Mouse (Mus musculus) embryonic facial prominence, embryonic 11.5 days (tissue): Measurements from ENCODE around the gene Nicn1. TPM values are rescaled to one million over a fixed set of nuclear protein-coding genes. Genes with fewer than 3 reads are reported as not detected.

Experiments used
- ATAC-seq: fragments of 200-750 bp; cut with Nextera tagmentation; replicated peaks from 2 replicates; pipeline ENCODE4 v1.8.0; 2017; ENCODE audit warnings: low read depth; ENCODE audit not compliant: insufficient number of reproducible peaks, low FRiP score, low TSS enrichment
- DNase-seq: peaks from one replicate; pipeline ENCODE4 v3.0.0-alpha.2; 2015; ENCODE audit warnings: low spot score
- H3K27ac ChIP-seq: fragments of 300-500 bp; sonication (generic); replicated peaks from 2 replicates; pipeline ENCODE4 v1.5.1; 2014; ENCODE audit warnings: mild to moderate bottlenecking, low read depth, low read length, control low read depth
- H3K27me3 ChIP-seq: fragments of 300-500 bp; sonication (generic); 2 replicates; pipeline ENCODE4 v1.6.1; 2014; ENCODE audit warnings: mild to moderate bottlenecking, low read length, moderate library complexity, mixed read lengths; ENCODE audit not compliant: control insufficient read depth, insufficient read depth
- H3K36me3 ChIP-seq: fragments of 300-500 bp; sonication (generic); replicated peaks from 2 replicates; pipeline ENCODE4 v1.6.1; 2014; ENCODE audit warnings: low read depth, mild to moderate bottlenecking, low read length, moderate library complexity, mixed read lengths; ENCODE audit not compliant: control insufficient read depth, insufficient read depth
- H3K4me1 ChIP-seq: fragments of 300-500 bp; sonication (generic); 2 replicates; pipeline ENCODE4 v1.6.1; 2014; ENCODE audit warnings: low read length, mixed read lengths; ENCODE audit not compliant: control insufficient read depth, insufficient read depth
- H3K4me2 ChIP-seq: fragments of 300-500 bp; sonication (generic); 2 replicates; pipeline ENCODE4 v1.6.1; 2014; ENCODE audit warnings: low read depth, mild to moderate bottlenecking, control low read depth, low read length, moderate library complexity
- H3K4me3 ChIP-seq: fragments of 300-500 bp; sonication (generic); 2 replicates; pipeline ENCODE4 v1.5.1; 2014; ENCODE audit warnings: low read depth, low read length, control low read depth
- H3K9ac ChIP-seq: fragments of 300-500 bp; sonication (generic); replicated peaks from 2 replicates; pipeline ENCODE4 v1.6.1; 2014; ENCODE audit warnings: mild to moderate bottlenecking, control low read depth, low read length
- H3K9me3 ChIP-seq: fragments of 300-500 bp; sonication (generic); replicated peaks from 2 replicates; pipeline ENCODE4 v1.6.1; 2016; ENCODE audit warnings: mild to moderate bottlenecking, low read length, inconsistent platforms, mixed read lengths; ENCODE audit not compliant: control insufficient read depth
- WGBS: fragments of 180-500 bp; shearing (Covaris S2); extraction: QIAGEN DNeasy Blood & Tissue Kit; methylation state at CpG from one replicate; pipeline ENCODE4 v1.1.7; 2014; 5-methylcytosine and 5-hydroxymethylcytosine counted together
- polyA plus RNA-seq: library from polyadenylated mRNA; unstranded; fragments of >200 nt; fragmentation: Nextera tagmentation; extraction: Ambion mirVana; gene quantifications from 2 replicates; pipeline ENCODE4 v1.2.1, GENCODE M21; 2014

The Nicn1 gene
- polyA plus RNA-seq, 1 experiment from 2014 or later = 48.4 TPM

- DNase-seq (no peak), ATAC-seq (no peak)
- Histone ChIP-seq H3K27me3 (no peaks in the 10 kb centered on the region), H3K36me3 (no peaks in the 10 kb centered on the region), H3K27ac (no peak overlapping the region), H3K4me1 (no peaks in the 10 kb centered on the region), H3K4me2 (no peak overlapping the region), H3K9me3 (no peaks in the 10 kb centered on the region), H3K4me3 (no peak overlapping the region), H3K9ac (no peak overlapping the region)
- 10% methylated on average over 2 of the region's 2 CpGs for WGBS
Observed at GRCm38 (mm10) chr9:108271941-108272340, 18.3 kb upstream of the Nicn1 start.

DNA sequence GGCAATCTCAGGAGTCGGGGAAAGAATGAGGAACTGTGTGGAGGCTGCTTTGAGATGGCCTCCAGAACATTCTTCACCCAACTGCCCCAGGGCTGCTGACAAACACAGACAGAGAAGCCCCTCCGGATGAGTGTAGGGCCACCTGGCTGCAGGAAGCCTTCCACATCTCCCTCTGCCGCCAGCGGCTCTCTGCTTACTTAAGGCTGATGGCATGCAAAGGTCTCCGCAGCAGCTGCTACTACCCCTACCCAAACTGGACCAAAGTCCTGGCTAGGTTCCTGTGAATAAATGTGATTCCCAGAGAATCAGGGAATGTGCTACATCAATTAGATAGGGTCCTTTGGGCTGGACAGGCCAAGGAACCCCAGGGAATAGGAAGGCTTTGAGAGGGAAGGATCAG lies 17.5 kb upstream of the Nicn1 start:
- H3K4me2 ChIP-seq = no peak overlapping the region
- no peak for ATAC-seq
- no peaks in the 10 kb centered on the region for H3K9me3 ChIP-seq
- H3K4me1 ChIP-seq = no peaks in the 10 kb centered on the region
- H3K27ac ChIP-seq = 0 out of 2 replicates have a peak overlapping the region, but pooled peaks have one; percentile 25
- 59% methylated on average over 5 of the region's 5 CpGs for WGBS
- H3K36me3 ChIP-seq = no peaks in the 10 kb centered on the region
- no peaks in the 10 kb centered on the region for H3K27me3 ChIP-seq
- DNase-seq = no peak
- H3K9ac ChIP-seq = no peak overlapping the region
- no peak overlapping the region for H3K4me3 ChIP-seq

DNA sequence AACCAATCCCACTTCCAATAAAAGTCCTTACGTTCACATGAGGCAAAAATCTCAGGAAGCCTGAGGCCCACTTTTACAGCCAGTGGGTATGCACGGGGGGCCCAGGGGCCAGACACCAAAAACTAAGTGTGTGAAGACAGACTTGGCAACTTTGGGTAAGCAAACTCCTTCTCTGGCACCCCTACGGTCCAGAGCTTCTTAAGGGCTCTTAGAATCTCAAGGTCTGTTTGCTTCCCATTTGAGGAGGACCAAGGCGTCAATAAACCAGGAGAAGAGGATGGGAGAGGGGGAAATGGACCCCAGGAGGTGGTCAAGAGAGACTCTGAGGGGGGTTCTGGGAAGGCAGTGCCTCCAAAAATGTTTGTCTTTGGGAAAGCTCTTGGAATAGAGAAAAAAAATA lies 16.7 kb upstream of the Nicn1 start:
- H3K36me3 ChIP-seq = no peaks in the 10 kb centered on the region
- WGBS = 76% methylated on average over 4 of the region's 4 CpGs
- H3K27me3 ChIP-seq = no peaks in the 10 kb centered on the region
- ATAC-seq (no peak), DNase-seq (no peak)
- H3K4me2 ChIP-seq = no peak overlapping the region
- H3K9ac ChIP-seq = no peak overlapping the region
- no peaks in the 10 kb centered on the region for H3K4me1 ChIP-seq
- H3K27ac ChIP-seq = no peak overlapping the region
- no peak overlapping the region for H3K4me3 ChIP-seq
- H3K9me3 ChIP-seq = no peaks in the 10 kb centered on the region

DNA sequence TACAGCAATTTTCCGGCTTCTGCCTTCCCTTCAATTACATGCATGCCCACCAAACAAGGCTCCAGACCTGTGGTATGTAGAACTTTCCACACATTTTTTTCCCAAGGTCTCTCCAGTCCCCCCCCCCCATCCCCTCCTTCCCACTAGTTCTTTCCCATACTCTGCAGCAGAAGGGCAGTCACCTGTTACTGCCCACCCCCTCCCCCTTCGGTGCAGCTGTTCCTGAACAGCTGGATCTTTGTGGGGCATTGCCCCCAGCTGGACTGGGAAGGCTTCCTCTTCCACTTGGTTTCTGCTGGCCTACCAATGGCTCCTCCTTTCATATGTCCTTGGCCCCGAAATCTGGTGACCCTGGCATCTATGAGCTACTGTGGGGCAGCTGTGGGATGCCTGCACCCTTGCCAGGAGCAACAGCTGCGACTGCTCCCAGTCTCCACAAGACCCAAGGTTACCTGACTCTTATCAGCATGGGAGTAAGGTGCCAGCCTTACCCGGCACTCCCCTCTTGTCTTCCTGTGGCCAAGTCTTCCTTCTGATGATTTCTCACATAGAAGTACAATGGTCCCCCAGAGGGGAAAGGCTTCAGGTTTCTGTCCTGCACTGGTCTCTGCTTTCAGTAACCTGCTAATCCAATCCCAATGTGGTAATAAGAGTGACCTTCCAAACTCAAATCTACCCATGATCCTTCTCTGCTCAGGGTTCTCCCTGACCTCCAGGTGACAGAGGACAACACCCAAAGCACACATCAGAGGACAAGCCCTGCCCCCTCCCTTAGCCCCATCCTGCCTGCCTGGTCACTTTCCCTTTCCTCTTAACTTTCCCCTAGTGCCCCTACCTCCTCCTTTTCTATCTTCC lies 15.5 kb upstream of the Nicn1 start:
- DNase-seq (no peak), ATAC-seq (no peak)
- H3K4me1 ChIP-seq = no peaks in the 10 kb centered on the region
- H3K27ac ChIP-seq = no peak overlapping the region
- H3K27me3 ChIP-seq = no peaks in the 10 kb centered on the region
- H3K4me2 ChIP-seq = no peak overlapping the region
- no peak overlapping the region for H3K4me3 ChIP-seq
- H3K9ac ChIP-seq = no peak overlapping the region
- no peaks in the 10 kb centered on the region for H3K36me3 ChIP-seq
- H3K9me3 ChIP-seq = no peaks in the 10 kb centered on the region
- 75% methylated on average over 5 of the region's 5 CpGs for WGBS

DNA sequence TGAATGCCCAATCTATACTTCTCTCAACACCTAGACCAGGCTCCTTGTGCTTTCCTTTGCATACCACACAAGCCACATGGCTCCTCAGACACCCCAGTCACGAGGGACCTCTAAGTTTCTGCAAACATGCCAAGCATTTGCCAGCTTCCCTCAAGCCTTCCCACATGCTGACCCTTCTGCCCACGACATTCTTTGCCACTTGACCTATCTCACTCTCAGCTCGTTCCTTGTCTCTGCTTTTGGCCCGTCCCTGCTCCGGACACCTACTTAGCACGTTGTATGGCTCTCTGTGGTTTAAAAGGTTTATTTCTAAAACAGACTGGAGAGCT lies 14.9 kb upstream of the Nicn1 start:
- no peak for ATAC-seq
- Histone ChIP-seq H3K4me2 (no peak overlapping the region), H3K36me3 (no peaks in the 10 kb centered on the region), H3K4me3 (no peak overlapping the region), H3K27ac (no peak overlapping the region), H3K27me3 (no peaks in the 10 kb centered on the region), H3K9ac (no peak overlapping the region), H3K9me3 (no peaks in the 10 kb centered on the region), H3K4me1 (no peaks in the 10 kb centered on the region)
- no peak for DNase-seq
- 62% methylated on average over 6 of the region's 6 CpGs for WGBS

DNA sequence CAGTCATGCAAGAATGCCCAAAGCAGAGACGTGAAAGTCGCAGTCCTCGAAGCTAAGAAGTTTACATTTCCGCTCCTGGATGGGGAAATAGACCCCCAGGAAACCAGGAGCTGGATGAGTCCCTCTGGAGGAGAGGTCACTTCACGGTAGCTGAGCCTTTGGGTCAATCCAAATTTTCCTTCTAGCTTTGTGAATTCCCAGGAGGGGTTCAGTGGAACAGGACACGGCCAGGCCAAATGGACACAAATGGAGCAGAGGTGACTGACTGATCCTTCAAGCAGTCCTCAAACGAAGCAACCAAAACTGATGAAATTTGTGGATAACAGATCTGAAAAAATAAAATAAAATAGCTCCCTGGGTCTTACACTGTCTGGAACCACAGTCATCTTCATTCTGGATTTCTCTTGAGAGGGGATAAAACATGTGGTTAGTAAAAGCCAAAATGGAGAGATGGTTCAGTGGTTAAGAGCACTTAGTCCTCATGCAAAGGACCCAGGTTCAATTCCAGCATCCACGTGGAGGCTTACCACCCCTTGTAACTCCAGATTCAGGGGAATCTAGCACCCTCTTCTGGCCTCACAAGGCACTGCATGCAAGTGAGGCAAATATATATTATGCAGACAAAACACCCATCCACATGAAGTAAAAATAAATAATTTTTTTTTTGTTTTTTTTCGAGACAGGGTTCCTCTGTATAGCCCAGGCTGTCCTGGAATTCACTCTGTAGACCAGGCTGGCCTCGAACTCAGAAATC lies 11.4 kb upstream of the Nicn1 start:
- no peaks in the 10 kb centered on the region for H3K27me3 ChIP-seq
- H3K27ac ChIP-seq = no peak overlapping the region
- 67% methylated on average over 10 of the region's 10 CpGs for WGBS
- no peak overlapping the region for H3K9ac ChIP-seq
- no peak overlapping the region for H3K4me3 ChIP-seq
- no peak overlapping the region for H3K4me2 ChIP-seq
- peak; percentile 41 for DNase-seq
- no peaks in the 10 kb centered on the region for H3K36me3 ChIP-seq
- H3K9me3 ChIP-seq = no peaks in the 10 kb centered on the region
- no peaks in the 10 kb centered on the region for H3K4me1 ChIP-seq
- no peak for ATAC-seq

- Histone ChIP-seq H3K4me3 (no peak overlapping the region), H3K27ac (no peak overlapping the region), H3K4me2 (no peak overlapping the region), H3K9ac (no peak overlapping the region), H3K36me3 (no peaks in the 10 kb centered on the region), H3K4me1 (no peaks in the 10 kb centered on the region), H3K27me3 (no peaks in the 10 kb centered on the region), H3K9me3 (no peaks in the 10 kb centered on the region)
- WGBS = 40% methylated on average over 8 of the region's 8 CpGs
- DNase-seq = no peak
- no peak for ATAC-seq
Observed at GRCm38 (mm10) chr9:108280071-108280828, 10.0 kb upstream of the Nicn1 start.
